Mouse (Mus musculus): ENCODE data around the gene Gckr.
A peak's percentile ranks its signal among the peaks of the same experiment; 100 is the strongest.

Gckr gene

GRCm38 (mm10) chr5:31297047-31297757 lies at the start of gene Gckr:
Gckr (plus strand) TSS chr5:31297443.
- no peak for DNase-seq (ENCODE audit: low read depth, low spot score)

- DNase-seq (ENCODE audit: low read depth, low spot score): no peak
Measured at GRCm38 (mm10) chr5:31250716-31251115, 46.5 kb upstream of the Gckr start.

GRCm38 (mm10) chr5:31251541-31252101 lies 45.6 kb upstream of the Gckr start, which contains the start of gene Krtcap3:
Krtcap3 (plus strand) TSS chr5:31251691.
- peak; percentile 25 for DNase-seq (ENCODE audit: low read depth, low spot score)

DNA sequence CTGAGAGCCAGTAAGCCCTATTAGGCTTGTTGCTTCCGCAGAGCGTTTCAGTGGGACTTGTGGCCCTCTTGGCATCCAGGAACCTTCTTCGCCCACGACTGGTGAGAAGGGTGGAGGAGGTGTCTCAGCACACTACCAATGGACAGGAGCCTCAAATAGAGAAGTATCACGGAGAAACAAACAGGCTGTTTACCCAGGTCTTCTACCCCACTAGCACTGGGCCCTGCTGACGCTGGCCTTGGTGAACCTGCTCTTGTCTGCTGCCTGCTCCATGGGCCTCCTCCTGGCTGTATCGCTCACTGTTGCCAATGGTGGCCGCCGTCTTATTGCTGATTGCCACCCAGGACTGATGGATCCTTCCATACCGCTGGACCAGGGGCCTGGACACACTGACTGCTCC lies 45.1 kb upstream of the Gckr start:
- no peak for DNase-seq (ENCODE audit: low read depth, low spot score)

GRCm38 (mm10) chr5:31252795-31253545 lies 44.3 kb upstream of the Gckr start:
- DNase-seq (ENCODE audit: low read depth, low spot score): no peak

GRCm38 (mm10) chr5:31253806-31254205 lies 43.4 kb upstream of the Gckr start:
- no peak for DNase-seq (ENCODE audit: low read depth, low spot score)

- DNase-seq (ENCODE audit: low read depth, low spot score): no peak
Measured at GRCm38 (mm10) chr5:31254452-31254851, 42.8 kb upstream of the Gckr start.

- no peak for DNase-seq (ENCODE audit: low read depth, low spot score)
Measured at GRCm38 (mm10) chr5:31254901-31255300, 42.3 kb upstream of the Gckr start.

DNA sequence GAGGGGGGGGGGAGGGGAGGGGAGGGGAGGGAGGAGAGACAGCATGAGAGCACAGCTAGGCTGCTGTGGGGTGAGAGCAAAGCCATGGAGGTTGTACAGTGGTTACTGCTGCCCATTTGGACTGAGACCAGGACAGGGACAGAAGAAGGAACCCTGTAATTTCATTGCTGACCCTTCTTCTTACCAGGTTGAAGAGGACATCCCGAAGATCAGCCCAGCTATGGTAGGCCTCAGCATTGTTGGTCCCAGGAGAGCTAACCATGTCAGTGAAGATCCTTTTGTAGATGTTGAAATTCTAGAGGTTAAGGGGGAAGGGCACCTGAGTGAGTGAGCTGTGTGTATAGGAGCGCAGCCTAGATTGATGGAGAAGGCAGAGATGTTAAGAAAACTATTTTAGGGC lies 41.9 kb upstream of the Gckr start:
- no peak for DNase-seq (ENCODE audit: low read depth, low spot score)

DNA sequence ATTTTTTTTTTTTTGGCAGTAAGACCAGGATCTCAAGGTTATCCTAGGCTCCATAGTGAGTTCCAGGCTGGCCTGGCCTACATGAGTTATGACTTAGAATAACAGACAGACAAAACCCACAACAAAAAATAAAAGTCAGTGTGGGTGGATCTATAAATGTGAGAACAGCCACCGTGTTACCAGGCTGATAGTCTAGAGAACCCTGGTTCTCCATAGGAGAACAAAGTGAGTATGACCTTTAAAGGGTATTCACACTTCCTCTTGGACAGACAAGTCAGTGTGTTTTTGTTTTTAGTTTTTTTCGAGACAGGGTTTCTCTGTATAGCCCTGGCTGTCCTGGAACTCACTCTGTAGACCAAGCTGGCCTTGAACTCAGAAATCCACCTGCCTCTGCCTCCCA lies 41.3 kb upstream of the Gckr start:
- DNase-seq (ENCODE audit: low read depth, low spot score): no peak

GRCm38 (mm10) chr5:31257616-31258015 lies 39.6 kb upstream of the Gckr start:
- DNase-seq (ENCODE audit: low read depth, low spot score): no peak

DNA sequence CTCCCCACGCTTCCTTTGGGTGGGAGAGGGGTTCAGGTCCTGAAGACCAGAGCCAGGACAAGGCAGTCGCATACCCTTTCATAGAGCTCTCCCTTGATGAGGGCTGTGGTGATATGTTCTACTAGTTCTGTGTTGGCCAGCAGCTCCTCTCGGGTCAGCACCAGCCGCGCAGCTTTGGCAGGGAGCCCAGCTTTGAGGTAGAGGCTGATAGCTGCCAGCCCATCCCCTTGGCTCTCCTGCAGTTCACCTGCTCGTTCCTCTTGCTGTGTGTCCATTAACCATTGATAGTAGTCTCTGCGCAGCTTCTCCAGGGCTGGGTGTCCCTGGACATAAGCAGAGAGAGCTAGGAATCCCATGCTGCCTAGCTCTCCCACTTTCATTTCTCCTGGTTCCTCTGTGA lies 31.1 kb upstream of the Gckr start:
- no peak for DNase-seq (ENCODE audit: low read depth, low spot score)

- DNase-seq (ENCODE audit: low read depth, low spot score): no peak
Measured at GRCm38 (mm10) chr5:31267686-31268085, 29.6 kb upstream of the Gckr start.

DNA sequence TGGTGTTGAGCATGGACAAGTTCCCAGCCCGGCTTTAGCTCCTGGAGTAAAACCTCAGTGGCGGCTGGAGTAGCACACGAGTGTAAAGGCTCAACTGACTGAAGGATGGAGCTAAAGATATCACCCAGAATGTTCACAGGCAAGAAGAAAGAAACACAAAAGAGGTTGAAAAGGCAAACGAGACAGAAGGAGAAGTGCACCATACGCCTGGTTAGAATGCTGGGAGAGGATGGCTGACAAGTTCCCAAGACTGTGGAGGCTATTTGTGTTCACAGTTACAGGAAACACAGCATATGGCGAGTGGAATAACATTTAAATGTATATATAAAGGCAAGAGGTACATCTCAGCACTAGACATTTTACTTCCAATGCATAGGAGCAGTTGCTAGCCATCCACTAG lies 24.2 kb upstream of the Gckr start:
- DNase-seq (ENCODE audit: low read depth, low spot score): peak; percentile 67

DNA sequence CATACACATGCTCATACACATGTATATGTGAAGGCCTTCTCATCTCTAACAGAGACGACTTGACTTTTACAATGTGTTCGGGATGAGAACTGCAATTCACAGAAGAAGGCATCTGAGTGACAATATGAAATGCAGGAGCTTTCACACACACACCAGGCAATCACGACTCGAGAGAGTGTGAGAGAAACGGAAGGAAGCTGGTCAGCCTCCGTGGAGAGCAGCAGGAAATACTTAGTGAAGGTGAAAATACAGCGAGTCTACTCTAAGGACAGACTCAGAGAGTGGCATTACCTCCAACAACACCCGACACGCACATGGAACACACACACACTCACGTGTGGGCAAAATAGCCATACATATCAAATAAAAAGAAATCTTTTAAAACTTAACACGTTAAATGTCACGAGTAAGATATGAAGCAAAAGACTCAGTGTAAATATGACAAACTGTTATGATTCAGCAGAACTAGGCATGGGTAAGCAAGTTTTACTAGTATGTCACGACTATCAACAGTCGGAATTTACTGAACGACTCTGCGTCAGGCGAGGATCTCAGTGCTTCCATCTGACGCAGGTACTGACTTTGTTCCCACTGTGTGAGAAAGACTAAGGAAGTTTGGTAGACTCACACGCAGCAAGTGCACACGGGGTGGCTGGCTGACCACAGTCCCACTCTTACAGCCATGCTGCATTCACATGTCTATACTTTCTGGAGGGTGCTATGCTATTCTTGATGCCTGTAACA lies 17.8 kb upstream of the Gckr start:
- no peak for DNase-seq (ENCODE audit: low read depth, low spot score)

- DNase-seq (ENCODE audit: low read depth, low spot score): no peak
Measured at GRCm38 (mm10) chr5:31288225-31288624, 9.0 kb upstream of the Gckr start.

DNA sequence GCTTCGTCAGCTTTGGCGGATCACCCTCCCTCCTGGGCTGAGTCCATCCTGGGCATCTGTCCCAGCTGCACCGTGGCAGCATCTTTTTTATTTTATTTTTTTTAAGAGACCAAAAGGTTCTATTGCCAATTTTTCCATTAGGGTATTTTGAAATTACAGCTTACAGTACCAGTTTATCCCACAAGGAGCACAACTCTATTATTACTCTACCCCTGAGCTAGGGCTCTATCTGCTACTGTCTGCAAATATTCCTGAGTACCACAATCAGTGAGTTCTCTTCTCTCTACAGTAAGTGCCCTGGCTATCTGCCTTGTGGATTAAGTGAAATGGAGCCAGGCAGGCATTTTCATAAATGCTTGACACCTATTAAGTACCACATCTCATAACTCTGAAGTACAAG lies 8.6 kb upstream of the Gckr start:
- no peak for DNase-seq (ENCODE audit: low read depth, low spot score)

DNA sequence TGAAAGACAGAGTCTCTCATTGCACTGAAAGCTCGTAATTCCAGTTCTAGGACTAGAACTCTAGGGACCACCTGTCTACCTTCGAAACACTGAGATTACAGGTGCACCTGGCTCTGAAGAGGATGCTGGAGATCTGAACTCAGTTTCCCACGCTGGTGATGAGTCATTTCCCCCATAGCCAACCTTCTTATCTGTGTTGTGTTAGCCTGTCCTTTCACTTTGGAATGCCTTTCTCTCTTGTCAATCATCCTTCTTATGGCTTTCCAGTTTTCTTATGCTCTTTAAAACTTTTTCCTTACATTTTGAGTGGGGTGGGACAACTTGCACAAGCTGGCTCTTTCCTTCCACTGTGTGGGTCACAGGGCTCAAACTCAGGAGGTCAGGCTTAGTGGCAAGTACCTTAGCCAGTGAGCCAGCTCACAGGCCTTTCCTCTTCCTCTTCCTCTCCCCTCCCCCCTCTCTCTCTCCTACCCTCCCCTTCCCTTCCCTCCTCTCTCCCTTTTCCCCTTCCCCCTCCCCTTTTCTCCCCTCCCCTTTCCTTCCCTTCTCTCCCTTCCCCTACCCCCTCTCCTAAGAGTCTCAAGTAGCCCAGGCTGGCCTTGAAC lies 7.5 kb upstream of the Gckr start:
- DNase-seq (ENCODE audit: low read depth, low spot score): no peak

- peak; percentile 100 for DNase-seq (ENCODE audit: low read depth, low spot score)
Measured at GRCm38 (mm10) chr5:31290521-31291360, 6.5 kb upstream of the Gckr start, which contains the start of gene Ift172. Ift172 (minus strand) TSS chr5:31291116.

GRCm38 (mm10) chr5:31291361-31291688 lies 5.9 kb upstream of the Gckr start:
- DNase-seq (ENCODE audit: low read depth, low spot score): no peak
